Mouse (Mus musculus): ENCODE results near the gene Tceanc2. TPM values are rescaled to one million over a fixed set of nuclear protein-coding genes. Genes with fewer than 3 reads are reported as not detected.

The Tceanc2 gene
- polyA plus RNA-seq, 1 experiment from 2014 or later: 22.8 TPM

- no peak for ATAC-seq (ENCODE audit: low FRiP score)
Measured at GRCm38 (mm10) chr4:107210483-107211097, 31.7 kb upstream of the Tceanc2 start.

GRCm38 (mm10) chr4:107208880-107209279 is 30.0 kb upstream of the Tceanc2 start, which contains the start of gene Ldlrad1:
Gene Ldlrad1 (plus strand): TSS chr4:107209180.
- ATAC-seq (ENCODE audit: low FRiP score) (no peak), DNase-seq (ENCODE audit: low spot score, missing footprints) (peak; percentile 61)
- Histone ChIP-seq H3K9me3 (ENCODE audit: control insufficient read depth, low read length) (no peaks in the 10 kb centered on the region), H3K9ac (ENCODE audit: low read length) (no peak within 1 kb of the TSS), H3K36me3 (ENCODE audit: control insufficient read depth, insufficient read depth, low read length) (no peaks in the 10 kb centered on the region; the same call in 1 of the 2 replicates), H3K27me3 (ENCODE audit: control insufficient read depth, insufficient read depth, low read length) (no peaks in the 10 kb centered on the region), H3K27ac (ENCODE audit: low read depth, low read length) (no peak within 1 kb of the TSS), H3K4me2 (no peak within 1 kb of the TSS), H3K4me3 (ENCODE audit: low read depth, low read length) (no peak within 1 kb of the TSS), H3K4me1 (ENCODE audit: control insufficient read depth, insufficient read depth, low read length) (no peaks in the 10 kb centered on the region)
- WGBS: 92% methylated on average over 3 of the region's 3 CpGs

More at GRCm38 (mm10) chr4:107210483-107211097, 31.7 kb upstream of the Tceanc2 start:
- H3K4me3 ChIP-seq (ENCODE audit: low read depth, low read length): no peak overlapping the region
- no peaks in the 10 kb centered on the region for H3K4me1 ChIP-seq (ENCODE audit: control insufficient read depth, insufficient read depth, low read length)
- H3K36me3 ChIP-seq (ENCODE audit: control insufficient read depth, insufficient read depth, low read length): no peaks in the 10 kb centered on the region
- H3K27me3 ChIP-seq (ENCODE audit: control insufficient read depth, insufficient read depth, low read length): no peaks in the 10 kb centered on the region
- 78% methylated on average over 5 of the region's 5 CpGs for WGBS
- H3K9ac ChIP-seq (ENCODE audit: low read length): no peak overlapping the region
- H3K9me3 ChIP-seq (ENCODE audit: control insufficient read depth, low read length): no peaks in the 10 kb centered on the region
- peak; percentile 67 for DNase-seq (ENCODE audit: low spot score, missing footprints)
- H3K27ac ChIP-seq (ENCODE audit: low read depth, low read length): no peak overlapping the region
- H3K4me2 ChIP-seq: no peak overlapping the region

- H3K4me3 ChIP-seq (ENCODE audit: low read depth, low read length): no peak overlapping the region
- no peaks in the 10 kb centered on the region for H3K4me1 ChIP-seq (ENCODE audit: control insufficient read depth, insufficient read depth, low read length)
- 100% methylated on average over 2 of the region's 2 CpGs for WGBS
- H3K4me2 ChIP-seq: no peak overlapping the region
- no peaks in the 10 kb centered on the region for H3K9me3 ChIP-seq (ENCODE audit: control insufficient read depth, low read length)
- no peak overlapping the region for H3K27ac ChIP-seq (ENCODE audit: low read depth, low read length)
- no peaks in the 10 kb centered on the region for H3K27me3 ChIP-seq (ENCODE audit: control insufficient read depth, insufficient read depth, low read length)
- no peak overlapping the region for H3K9ac ChIP-seq (ENCODE audit: low read length)
- peaks cover 4% of the 10 kb centered on the region; the same call in 1 of the 2 replicates for H3K36me3 ChIP-seq (ENCODE audit: control insufficient read depth, insufficient read depth, low read length)
- ATAC-seq (ENCODE audit: low FRiP score) (no peak), DNase-seq (ENCODE audit: low spot score, missing footprints) (peak; percentile 67)
Measured at GRCm38 (mm10) chr4:107207016-107207415, 28.1 kb upstream of the Tceanc2 start.

GRCm38 (mm10) chr4:107203001-107203400 is 24.1 kb upstream of the Tceanc2 start:
- Histone ChIP-seq H3K36me3 (ENCODE audit: control insufficient read depth, insufficient read depth, low read length) (peaks cover 8% of the 10 kb centered on the region), H3K9ac (ENCODE audit: low read length) (no peak overlapping the region), H3K4me3 (ENCODE audit: low read depth, low read length) (no peak overlapping the region), H3K4me2 (no peak overlapping the region), H3K9me3 (ENCODE audit: control insufficient read depth, low read length) (no peaks in the 10 kb centered on the region), H3K27me3 (ENCODE audit: control insufficient read depth, insufficient read depth, low read length) (no peaks in the 10 kb centered on the region), H3K27ac (ENCODE audit: low read depth, low read length) (no peak overlapping the region), H3K4me1 (ENCODE audit: control insufficient read depth, insufficient read depth, low read length) (no peaks in the 10 kb centered on the region)
- 91% methylated on average over 7 of the region's 7 CpGs for WGBS
- peak; percentile 75 for DNase-seq (ENCODE audit: low spot score, missing footprints)
- no peak for ATAC-seq (ENCODE audit: low FRiP score)

- Histone ChIP-seq H3K9ac (ENCODE audit: low read length) (no peak overlapping the region), H3K27me3 (ENCODE audit: control insufficient read depth, insufficient read depth, low read length) (no peaks in the 10 kb centered on the region), H3K4me1 (ENCODE audit: control insufficient read depth, insufficient read depth, low read length) (no peaks in the 10 kb centered on the region), H3K4me3 (ENCODE audit: low read depth, low read length) (no peak overlapping the region), H3K4me2 (no peak overlapping the region), H3K9me3 (ENCODE audit: control insufficient read depth, low read length) (no peaks in the 10 kb centered on the region), H3K36me3 (ENCODE audit: control insufficient read depth, insufficient read depth, low read length) (peaks cover 12% of the 10 kb centered on the region), H3K27ac (ENCODE audit: low read depth, low read length) (no peak overlapping the region)
- ATAC-seq (ENCODE audit: low FRiP score) (no peak), DNase-seq (ENCODE audit: low spot score, missing footprints) (no peak)
- 95% methylated on average over 3 of the region's 3 CpGs for WGBS
Measured at GRCm38 (mm10) chr4:107201779-107202178, 22.9 kb upstream of the Tceanc2 start.

GRCm38 (mm10) chr4:107198072-107198471 is 19.2 kb upstream of the Tceanc2 start:
- Histone ChIP-seq H3K4me3 (ENCODE audit: low read depth, low read length) (no peak overlapping the region), H3K27me3 (ENCODE audit: control insufficient read depth, insufficient read depth, low read length) (no peaks in the 10 kb centered on the region), H3K36me3 (ENCODE audit: control insufficient read depth, insufficient read depth, low read length) (peaks cover 17% of the 10 kb centered on the region), H3K4me1 (ENCODE audit: control insufficient read depth, insufficient read depth, low read length) (no peaks in the 10 kb centered on the region), H3K9ac (ENCODE audit: low read length) (no peak overlapping the region), H3K4me2 (no peak overlapping the region), H3K9me3 (ENCODE audit: control insufficient read depth, low read length) (no peaks in the 10 kb centered on the region), H3K27ac (ENCODE audit: low read depth, low read length) (no peak overlapping the region)
- DNase-seq (ENCODE audit: low spot score, missing footprints) (no peak), ATAC-seq (ENCODE audit: low FRiP score) (no peak)
- WGBS: 95% methylated on average over 5 of the region's 5 CpGs

DNA sequence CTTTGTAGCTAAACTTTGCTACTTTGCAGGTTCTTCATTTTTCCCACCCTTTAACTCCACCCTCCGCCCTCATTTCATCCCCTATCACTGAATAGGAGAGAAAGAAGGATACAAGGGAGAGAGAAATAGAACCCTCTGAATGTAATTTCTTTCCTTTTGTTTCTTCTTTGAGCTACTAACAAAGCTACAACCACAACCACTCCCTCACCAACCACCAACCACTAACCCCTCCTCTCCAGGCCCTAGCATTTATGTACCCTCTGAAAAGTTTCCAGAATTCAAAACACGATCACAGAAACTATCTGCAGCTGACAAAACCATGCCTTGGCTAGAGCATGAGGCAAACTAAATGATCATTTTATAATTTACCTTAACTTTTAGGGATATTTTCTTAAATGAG is 17.5 kb upstream of the Tceanc2 start:
- WGBS: 91% methylated on average over 2 of the region's 2 CpGs
- Histone ChIP-seq H3K4me2 (no peak overlapping the region), H3K4me3 (ENCODE audit: low read depth, low read length) (no peak overlapping the region), H3K9me3 (ENCODE audit: control insufficient read depth, low read length) (no peaks in the 10 kb centered on the region), H3K27me3 (ENCODE audit: control insufficient read depth, insufficient read depth, low read length) (no peaks in the 10 kb centered on the region), H3K36me3 (ENCODE audit: control insufficient read depth, insufficient read depth, low read length) (peaks cover 15% of the 10 kb centered on the region), H3K4me1 (ENCODE audit: control insufficient read depth, insufficient read depth, low read length) (no peaks in the 10 kb centered on the region), H3K27ac (ENCODE audit: low read depth, low read length) (no peak overlapping the region), H3K9ac (ENCODE audit: low read length) (no peak overlapping the region)
- no peak for ATAC-seq (ENCODE audit: low FRiP score)
- peak; percentile 56 for DNase-seq (ENCODE audit: low spot score, missing footprints)

- 92% methylated on average over 3 of the region's 3 CpGs for WGBS
- H3K36me3 ChIP-seq (ENCODE audit: control insufficient read depth, insufficient read depth, low read length): peaks cover 16% of the 10 kb centered on the region
- no peak overlapping the region for H3K4me3 ChIP-seq (ENCODE audit: low read depth, low read length)
- ATAC-seq (ENCODE audit: low FRiP score) (no peak), DNase-seq (ENCODE audit: low spot score, missing footprints) (peak; percentile 57)
- no peaks in the 10 kb centered on the region for H3K27me3 ChIP-seq (ENCODE audit: control insufficient read depth, insufficient read depth, low read length)
- no peak overlapping the region for H3K9ac ChIP-seq (ENCODE audit: low read length)
- H3K27ac ChIP-seq (ENCODE audit: low read depth, low read length): no peak overlapping the region
- H3K4me2 ChIP-seq: no peak overlapping the region
- H3K9me3 ChIP-seq (ENCODE audit: control insufficient read depth, low read length): no peaks in the 10 kb centered on the region
- no peaks in the 10 kb centered on the region for H3K4me1 ChIP-seq (ENCODE audit: control insufficient read depth, insufficient read depth, low read length)
Measured at GRCm38 (mm10) chr4:107193841-107194240, 14.9 kb upstream of the Tceanc2 start.

DNA sequence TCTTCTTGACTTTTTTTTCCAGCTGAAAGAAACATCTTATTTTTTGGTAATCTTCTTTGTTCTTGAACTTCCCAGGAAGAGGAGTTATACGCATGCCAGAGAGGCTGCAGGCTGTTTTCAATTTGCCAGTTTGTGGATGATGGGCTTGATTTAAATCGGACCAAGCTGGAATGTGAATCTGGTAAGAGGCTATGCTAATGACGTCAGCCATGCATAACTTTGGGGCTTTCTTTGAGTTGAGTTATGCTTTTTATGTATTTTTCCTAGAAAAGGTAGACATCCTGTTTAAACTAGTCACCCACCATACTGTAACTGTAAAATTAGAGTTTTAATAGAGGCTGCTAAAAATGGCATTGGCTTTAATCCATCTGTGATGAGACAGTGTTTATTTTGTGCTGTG is 6.8 kb upstream of the Tceanc2 start:
- ATAC-seq (ENCODE audit: low FRiP score) (no peak), DNase-seq (ENCODE audit: low spot score, missing footprints) (peak; percentile 6)
- H3K27ac ChIP-seq (ENCODE audit: low read depth, low read length): no peak overlapping the region
- 74% methylated on average over 3 of the region's 3 CpGs for WGBS
- H3K4me2 ChIP-seq: no peak overlapping the region
- peaks cover 2% of the 10 kb centered on the region for H3K4me1 ChIP-seq (ENCODE audit: control insufficient read depth, insufficient read depth, low read length)
- no peak overlapping the region for H3K4me3 ChIP-seq (ENCODE audit: low read depth, low read length)
- no peaks in the 10 kb centered on the region for H3K9me3 ChIP-seq (ENCODE audit: control insufficient read depth, low read length)
- H3K27me3 ChIP-seq (ENCODE audit: control insufficient read depth, insufficient read depth, low read length): no peaks in the 10 kb centered on the region
- peaks cover 7% of the 10 kb centered on the region; the same call in 1 of the 2 replicates for H3K36me3 ChIP-seq (ENCODE audit: control insufficient read depth, insufficient read depth, low read length)
- no peak overlapping the region for H3K9ac ChIP-seq (ENCODE audit: low read length)

All from midbrain, embryonic 11.5 days (tissue).